Mouse (Mus musculus) C2C12 (cell line): ENCODE results near the gene Cyp1a2. TPM values are rescaled to one million over a fixed set of nuclear protein-coding genes. Genes with fewer than 3 reads are reported as not detected.

Experiments used
- H3K27me3 ChIP-seq: one replicate; pipeline ENCODE4 v1.6.1; 2011; ENCODE audit not compliant: control insufficient read depth, insufficient read depth, insufficient read length
- H3K36me3 ChIP-seq: one replicate; pipeline ENCODE4 v1.6.1; 2011; ENCODE audit not compliant: control insufficient read depth, insufficient read depth
- H3K4me3 ChIP-seq: one replicate; pipeline ENCODE4 v1.5.1; 2011; ENCODE audit warnings: mild to moderate bottlenecking, control low read depth; ENCODE audit not compliant: poor library complexity, insufficient read depth, severe bottlenecking
- H3K79me2 ChIP-seq: one replicate; pipeline ENCODE4 v1.6.1; 2011; ENCODE audit not compliant: control insufficient read depth, insufficient read depth
- H3K79me3 ChIP-seq: one replicate; pipeline ENCODE4 v1.6.1; 2011; ENCODE audit warnings: low read depth, control low read depth
- H3ac ChIP-seq: one replicate; pipeline ENCODE3; 2011; ENCODE audit warnings: low read depth; ENCODE audit not compliant: control insufficient read depth, insufficient read length
- CEBPB ChIP-seq: IDR thresholded peaks from one replicate; pipeline ENCODE4 v1.6.1; 2011; ENCODE audit warnings: low read depth, mild to moderate bottlenecking, control low read depth, moderate library complexity
- CTCF ChIP-seq: IDR thresholded peaks from one replicate; pipeline ENCODE4 v1.5.1; 2011; ENCODE audit not compliant: control insufficient read depth, insufficient read depth, insufficient read length
- FOSL1 ChIP-seq: IDR thresholded peaks from one replicate; pipeline ENCODE4 v1.8.0; 2011; ENCODE audit warnings: mild to moderate bottlenecking, low read length; ENCODE audit not compliant: poor library complexity, insufficient read depth, severe bottlenecking
- MAX ChIP-seq: IDR thresholded peaks from one replicate; pipeline ENCODE4 v1.6.1; 2011; ENCODE audit warnings: mild to moderate bottlenecking, control low read depth
- MYOD1 ChIP-seq: IDR thresholded peaks from one replicate; pipeline ENCODE4 v1.6.1; 2011; ENCODE audit warnings: low read depth; ENCODE audit not compliant: control insufficient read depth, insufficient read length
- MYOG ChIP-seq: IDR thresholded peaks from one replicate; pipeline ENCODE4 v1.6.1; 2011; ENCODE audit not compliant: control insufficient read depth, insufficient read length; ENCODE audit errors: extremely low read depth
- USF1 ChIP-seq: IDR thresholded peaks from one replicate; pipeline ENCODE4 v1.6.1; 2011; ENCODE audit warnings: low read depth, mild to moderate bottlenecking, control low read depth, moderate library complexity
- polyA plus RNA-seq: library from polyadenylated mRNA; unstranded; fragments of >200 nt; fragmentation: generic; extraction: Trizol; gene quantifications from one replicate; pipeline ENCODE4 v1.2.1, GENCODE M21; 2012; ENCODE audit warnings: missing spikeins

The Cyp1a2 gene
- polyA plus RNA-seq, 1 experiment: not detected

DNA sequence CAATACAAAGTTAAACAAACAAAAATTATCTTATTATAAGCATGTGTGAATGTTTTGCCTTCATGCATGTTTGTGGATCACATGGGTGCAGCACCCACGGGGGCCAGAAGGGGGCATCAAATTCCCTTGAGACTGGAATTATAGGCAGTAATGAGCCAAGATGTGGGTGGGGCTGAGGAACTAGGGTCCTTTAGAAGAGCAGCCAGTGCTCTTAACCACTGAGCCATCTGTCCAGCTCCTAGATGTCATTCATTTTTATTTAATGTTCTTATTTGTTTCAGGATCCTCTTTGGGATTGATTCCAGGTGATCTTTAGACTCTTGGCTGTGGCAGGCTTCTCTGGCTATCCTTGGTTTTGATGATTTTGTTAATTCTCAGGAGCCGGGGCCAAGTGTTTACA, 4.7 kb upstream of the Cyp1a2 start:
- no peak for TF ChIP-seq FOSL1
- no peak for TF ChIP-seq MYOG
- TF ChIP-seq MYOD1: no peak
- no peak for TF ChIP-seq CEBPB
- no peak for TF ChIP-seq USF1
- TF ChIP-seq MAX: no peak
- no peak for TF ChIP-seq CTCF
- Histone ChIP-seq H3K36me3 (no peaks in the 10 kb centered on the region), H3K79me3 (no peaks in the 10 kb centered on the region), H3K79me2 (no peaks in the 10 kb centered on the region), H3ac (no peak overlapping the region), H3K4me3 (no peak overlapping the region), H3K27me3 (no peaks in the 10 kb centered on the region)

DNA sequence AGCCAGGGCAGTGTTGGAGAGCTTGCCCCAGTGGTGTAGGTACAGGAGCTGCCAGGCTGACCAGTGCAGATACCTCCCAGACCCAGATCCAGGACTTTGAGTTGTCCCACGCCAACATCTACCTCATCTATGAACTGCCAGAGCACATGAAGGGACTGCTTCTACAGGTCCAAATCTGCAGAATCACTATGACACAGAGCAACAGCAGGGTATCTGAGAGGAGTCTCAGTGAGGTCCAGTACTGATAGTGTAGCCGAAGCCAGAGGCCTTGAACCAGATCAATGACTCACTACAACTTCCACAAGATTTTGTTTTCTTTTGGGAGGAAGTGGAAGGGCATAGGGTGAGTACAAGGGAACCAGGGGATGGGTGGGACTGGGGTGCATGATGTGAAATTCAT, 4.2 kb upstream of the Cyp1a2 start, which contains the start of gene Cyp1a1:
TSS of gene Cyp1a1 (plus strand) at position 178 of the 400 bp plus-strand sequence.
- Histone ChIP-seq H3ac (no peak within 1 kb of the TSS), H3K79me2 (no peaks in the 10 kb centered on the region)

DNA sequence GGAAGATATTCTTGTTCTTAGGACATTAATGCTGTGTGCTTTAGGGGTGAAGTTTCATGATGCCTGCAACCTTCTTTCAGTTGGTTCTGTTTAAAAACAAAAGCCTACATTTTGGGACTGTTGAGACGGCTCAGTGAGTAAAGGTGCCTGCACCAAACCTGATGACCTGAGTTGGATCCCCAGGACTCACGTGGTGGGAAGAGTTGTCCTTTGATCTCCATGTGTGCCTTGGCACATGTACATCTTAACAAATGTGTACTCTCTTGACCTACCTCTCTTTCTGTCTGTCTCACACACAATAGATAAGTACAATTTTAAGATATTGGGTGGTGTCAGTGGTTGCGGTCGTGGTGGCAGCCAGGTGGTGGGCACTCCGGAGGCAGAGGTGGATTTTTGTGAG, 2.5 kb upstream of the Cyp1a2 start:
- Histone ChIP-seq H3K79me2 (no peaks in the 10 kb centered on the region), H3K36me3 (no peaks in the 10 kb centered on the region), H3K4me3 (no peak overlapping the region), H3K27me3 (peaks cover 4% of the 10 kb centered on the region), H3K79me3 (no peaks in the 10 kb centered on the region), H3ac (no peak overlapping the region)
- TF ChIP-seq FOSL1: no peak
- no peak for TF ChIP-seq CEBPB
- TF ChIP-seq MYOD1: no peak

More for the DNA sequence above, 4.2 kb upstream of the Cyp1a2 start, which contains the start of gene Cyp1a1:
- Histone ChIP-seq H3K4me3 (no peak within 1 kb of the TSS), H3K27me3 (no peaks in the 10 kb centered on the region), H3K79me3 (no peaks in the 10 kb centered on the region), H3K36me3 (no peaks in the 10 kb centered on the region)
- TF ChIP-seq CEBPB (no peak), MYOG (no peak), FOSL1 (no peak), CTCF (no peak), MAX (no peak), MYOD1 (no peak), USF1 (no peak)

DNA sequence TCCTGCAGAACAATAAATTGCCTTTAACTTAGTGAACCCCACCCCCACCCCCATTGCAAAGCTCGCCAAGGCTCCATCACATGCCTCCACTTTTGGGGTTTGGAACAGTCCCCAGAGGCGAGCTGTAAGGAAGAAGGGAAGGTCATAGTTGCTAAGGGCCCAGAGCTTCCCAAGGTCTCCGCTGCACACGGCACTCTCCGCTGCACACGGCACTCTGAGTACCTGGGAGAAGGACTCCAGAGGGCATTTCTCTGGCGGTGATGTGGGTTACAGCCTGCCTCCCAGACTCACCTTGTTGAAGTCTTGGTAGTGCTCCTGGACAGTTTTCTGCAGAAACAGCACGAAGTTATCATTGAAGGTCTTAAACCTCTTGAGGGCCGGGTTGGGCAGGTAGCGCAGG, 2.1 kb downstream of the Cyp1a2 start:
- no peak for TF ChIP-seq CEBPB
- no peak for TF ChIP-seq MYOG
- no peak for TF ChIP-seq MYOD1
- TF ChIP-seq CTCF: no peak
- no peak for TF ChIP-seq FOSL1
- TF ChIP-seq MAX: no peak
- TF ChIP-seq USF1: no peak
- no peaks in the 10 kb centered on the region for H3K79me2 ChIP-seq
- H3K79me3 ChIP-seq: no peaks in the 10 kb centered on the region
- no peak overlapping the region for H3K4me3 ChIP-seq
- no peaks in the 10 kb centered on the region for H3K36me3 ChIP-seq
- H3K27me3 ChIP-seq: peaks cover 4% of the 10 kb centered on the region
- H3ac ChIP-seq: no peak overlapping the region

DNA sequence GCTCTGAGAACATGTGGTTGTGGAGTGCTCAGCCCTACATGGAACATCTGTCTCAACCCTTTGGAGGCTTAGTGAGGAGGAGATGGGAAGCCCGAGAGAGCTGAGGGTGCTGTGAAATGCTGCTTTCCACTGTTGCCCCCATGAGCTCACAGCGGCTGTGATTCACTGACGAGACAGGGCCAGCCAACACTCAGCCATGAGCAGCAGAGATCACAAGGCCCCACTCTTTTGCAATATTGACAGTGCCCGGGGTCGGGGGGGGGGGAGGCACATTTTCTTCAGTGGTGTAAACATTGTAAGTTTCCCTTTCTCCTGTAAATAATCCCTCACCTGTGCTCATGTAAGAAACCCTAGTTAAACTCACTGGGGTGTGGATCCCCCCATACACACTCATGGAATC, 12.0 kb downstream of the Cyp1a2 start:
- Histone ChIP-seq H3K27me3 (peaks cover 7% of the 10 kb centered on the region), H3ac (no peak overlapping the region), H3K79me2 (no peaks in the 10 kb centered on the region), H3K79me3 (no peaks in the 10 kb centered on the region), H3K36me3 (no peaks in the 10 kb centered on the region), H3K4me3 (no peak overlapping the region)
- TF ChIP-seq CTCF (no peak), MYOG (no peak), MYOD1 (no peak), CEBPB (no peak), USF1 (no peak), FOSL1 (no peak), MAX (no peak)

DNA sequence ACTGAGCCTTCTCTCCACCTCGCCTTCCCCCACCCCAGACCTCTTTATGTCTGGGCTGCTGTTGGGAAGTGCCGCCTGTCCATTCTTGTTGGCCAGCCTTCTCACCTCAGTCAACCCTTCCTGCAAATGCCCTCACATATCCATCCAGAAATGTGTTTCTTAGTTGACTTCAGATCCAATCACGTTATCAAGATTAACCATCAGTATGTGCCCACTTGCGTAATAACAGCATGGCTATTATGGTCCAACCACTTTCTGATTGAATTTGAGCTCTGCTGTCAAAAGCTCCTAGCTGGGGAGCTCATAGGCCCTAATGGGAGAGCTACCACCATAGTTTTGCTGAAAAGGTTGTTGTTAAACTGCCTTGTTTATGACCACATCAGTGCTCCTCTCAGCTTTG, 12.5 kb downstream of the Cyp1a2 start:
- H3K79me3 ChIP-seq: no peaks in the 10 kb centered on the region
- H3K79me2 ChIP-seq: no peaks in the 10 kb centered on the region
- no peak for TF ChIP-seq MYOD1
- no peak for TF ChIP-seq MYOG
- no peak for TF ChIP-seq USF1
- no peak for TF ChIP-seq FOSL1
- no peak for TF ChIP-seq CTCF
- TF ChIP-seq CEBPB: no peak
- TF ChIP-seq MAX: no peak
- no peak overlapping the region for H3K4me3 ChIP-seq
- no peak overlapping the region for H3ac ChIP-seq
- peaks cover 8% of the 10 kb centered on the region for H3K27me3 ChIP-seq
- H3K36me3 ChIP-seq: no peaks in the 10 kb centered on the region
